Mouse (Mus musculus) ES-Bruce4 (cell line): Measurements from ENCODE around the gene Msmb.

Source experiments
- CTCF ChIP-seq: IDR thresholded peaks from one replicate; pipeline ENCODE4 v1.8.1; 2011; ENCODE audit warnings: low read depth, low read length
- EP300 ChIP-seq: IDR thresholded peaks from 2 replicates; pipeline ENCODE4 v1.6.1; 2011; ENCODE audit warnings: low read depth, low read length; ENCODE audit not compliant: insufficient read depth
- POLR2A ChIP-seq: IDR thresholded peaks from one replicate; pipeline ENCODE4 v1.8.1; 2011; ENCODE audit warnings: low read length; ENCODE audit not compliant: insufficient read depth

GRCm38 (mm10) chr14:32152243-32152965, 10.6 kb downstream of the Msmb start:
- no peak for TF ChIP-seq EP300
- TF ChIP-seq POLR2A, result no peak
- no peak for TF ChIP-seq CTCF
